Mouse (Mus musculus) 3134 (cell line): Measurements from ENCODE around the gene Them5.
A peak's percentile ranks its signal among the peaks of the same experiment; 100 is the strongest.

Experiments used
- DNase-seq: peaks from one replicate; pipeline ENCODE4 v3.0.0-alpha.2; 2011; ENCODE audit warnings: low spot score; ENCODE audit not compliant: insufficient read length; ENCODE audit errors: extremely low read depth

Them5 gene

GRCm38 (mm10) chr3:94341959-94342422 lies at the start of gene Them5:
Them5 (plus strand) TSS chr3:94342099.
- no peak for DNase-seq

GRCm38 (mm10) chr3:94305457-94305856 lies 36.4 kb upstream of the Them5 start:
- DNase-seq: no peak

- DNase-seq: no peak
Measured at GRCm38 (mm10) chr3:94306975-94307374, 34.9 kb upstream of the Them5 start.

DNA sequence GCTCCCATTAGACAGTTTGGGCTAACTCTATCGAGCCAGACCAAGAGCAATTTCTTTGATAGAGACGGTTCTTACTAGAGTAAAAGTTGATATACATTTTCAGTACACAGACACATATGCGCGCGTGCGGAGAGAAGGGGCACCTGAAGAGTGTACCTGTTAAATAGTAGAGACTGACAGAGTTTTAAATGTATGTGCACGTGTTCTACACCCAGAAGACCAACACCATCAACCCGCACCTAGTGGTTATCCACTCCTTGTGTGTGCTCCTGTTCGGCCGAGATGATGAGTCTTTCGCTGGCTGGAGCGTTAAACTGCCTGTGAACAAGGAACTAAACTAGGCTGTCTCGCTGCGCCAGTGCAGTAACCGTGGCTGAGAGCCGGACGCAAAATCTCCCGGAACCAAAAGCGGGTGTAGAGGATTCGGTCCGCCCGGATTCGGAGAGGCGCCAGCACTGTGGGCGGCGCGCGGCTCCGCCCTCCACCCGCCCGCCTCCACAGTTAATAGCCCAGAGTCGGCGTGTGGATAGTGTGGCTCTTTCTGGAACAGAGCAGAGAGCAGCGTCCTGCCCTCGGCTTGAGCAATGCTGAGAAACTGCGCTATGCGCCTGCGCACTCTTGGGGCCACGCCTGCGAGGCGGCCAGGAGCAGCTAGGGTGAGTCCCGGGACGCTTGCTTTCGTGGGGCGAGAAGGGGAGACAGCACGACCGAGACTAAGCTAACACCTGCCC lies 32.1 kb upstream of the Them5 start, which contains the start of gene Them4:
Them4 (plus strand) TSS at position 457 of the 731 bp plus-strand sequence.
- DNase-seq: peak; percentile 98

GRCm38 (mm10) chr3:94310491-94310890 lies 31.4 kb upstream of the Them5 start:
- no peak for DNase-seq

DNA sequence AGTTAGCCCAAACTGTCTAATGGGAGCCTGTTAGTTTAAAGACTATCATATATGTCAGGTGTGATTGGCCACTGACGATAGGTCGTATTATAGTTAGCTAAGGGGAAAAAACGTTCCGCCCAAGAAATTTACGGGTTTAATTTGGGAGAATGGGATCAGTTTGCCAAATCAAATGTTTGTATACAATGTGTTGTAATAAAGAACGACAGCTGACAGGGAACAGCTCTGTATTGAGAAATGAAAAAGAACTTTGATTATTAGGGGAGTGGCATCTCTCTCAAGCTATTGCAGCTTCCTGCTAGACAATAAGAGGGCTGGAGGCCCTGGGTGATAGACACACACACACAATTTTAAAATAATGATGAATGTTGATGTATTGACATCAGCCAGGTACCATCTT lies 31.0 kb upstream of the Them5 start:
- no peak for DNase-seq

DNA sequence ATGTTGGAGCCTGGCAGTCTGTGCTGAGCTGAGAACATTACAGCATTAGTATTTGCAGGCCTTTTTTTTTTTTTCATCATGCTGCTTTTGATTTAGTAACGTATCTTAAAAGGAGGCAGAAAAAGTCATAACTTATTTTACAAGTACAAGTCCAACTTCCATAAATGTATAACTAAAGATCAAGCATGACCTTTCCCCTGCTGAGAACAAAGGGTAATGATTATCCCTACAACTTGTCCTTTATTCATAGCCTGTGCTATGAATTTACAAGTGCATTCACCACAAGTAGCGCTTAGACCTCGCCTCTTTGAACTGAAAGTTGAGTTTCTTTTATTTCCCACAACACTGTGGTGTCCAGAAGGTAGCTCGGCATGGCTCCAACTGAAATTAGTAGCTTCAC lies 30.5 kb upstream of the Them5 start:
- no peak for DNase-seq

DNA sequence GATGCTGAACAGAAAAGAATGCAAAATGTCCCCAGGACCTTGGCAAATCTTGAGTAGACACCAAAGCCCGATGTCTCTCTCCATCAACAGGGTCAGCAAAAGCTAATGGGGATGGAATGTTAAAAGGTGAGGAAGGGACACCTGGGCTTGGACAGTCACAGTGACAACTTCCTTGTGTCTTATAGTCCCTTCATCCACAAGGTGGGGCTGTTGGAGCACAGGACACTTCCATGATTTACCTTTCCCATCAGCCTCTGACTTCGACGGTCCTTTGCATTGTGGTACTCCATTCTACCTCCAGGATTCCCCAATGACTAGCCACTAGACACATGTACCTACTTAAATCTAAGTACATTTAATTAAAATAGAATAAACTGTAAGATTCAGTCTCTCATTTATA lies 13.2 kb upstream of the Them5 start:
- no peak for DNase-seq

DNA sequence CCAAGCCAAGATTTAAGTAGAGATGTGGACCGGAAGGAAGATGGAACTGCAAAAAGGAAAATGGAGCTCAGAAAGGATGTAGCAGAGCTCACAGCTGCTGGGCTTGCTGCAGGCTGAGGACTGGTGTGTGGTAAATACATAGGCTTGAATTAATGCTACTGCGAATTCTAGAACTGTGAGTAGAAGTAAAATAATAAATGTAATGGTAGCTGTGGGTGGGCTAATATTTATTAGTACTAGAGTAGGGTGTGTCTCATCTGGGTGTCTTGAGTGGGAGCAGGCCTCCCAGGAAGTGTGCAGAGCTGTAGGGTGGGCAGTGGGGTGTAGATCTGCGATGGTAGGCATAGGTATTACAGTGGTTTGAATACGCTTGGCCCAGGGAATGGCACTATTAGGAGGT lies 7.5 kb upstream of the Them5 start:
- DNase-seq: no peak

- no peak for DNase-seq
Measured at GRCm38 (mm10) chr3:94338522-94338921, 3.4 kb upstream of the Them5 start.

DNA sequence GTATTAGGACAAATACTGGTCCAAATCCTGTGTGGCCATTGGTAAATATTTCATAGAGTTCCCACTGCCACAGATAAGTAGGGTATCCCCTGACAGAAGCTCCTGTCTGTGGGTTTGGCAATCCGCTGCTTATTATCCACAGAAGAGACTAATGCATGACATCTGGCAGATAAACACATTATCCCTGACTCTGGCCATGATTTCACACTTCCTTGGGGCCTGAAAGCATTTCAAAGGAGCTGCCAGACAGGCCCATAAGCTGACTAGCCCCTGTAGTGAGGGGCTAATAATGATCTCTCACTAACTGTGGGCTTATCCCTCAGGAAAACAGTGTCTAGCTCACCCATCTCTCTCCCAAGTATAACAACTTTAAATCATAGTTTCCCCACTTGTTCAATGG lies 653 bp downstream of the Them5 start:
- DNase-seq: no peak

- no peak for DNase-seq
Measured at GRCm38 (mm10) chr3:94344182-94344581, 2.3 kb downstream of the Them5 start.

DNA sequence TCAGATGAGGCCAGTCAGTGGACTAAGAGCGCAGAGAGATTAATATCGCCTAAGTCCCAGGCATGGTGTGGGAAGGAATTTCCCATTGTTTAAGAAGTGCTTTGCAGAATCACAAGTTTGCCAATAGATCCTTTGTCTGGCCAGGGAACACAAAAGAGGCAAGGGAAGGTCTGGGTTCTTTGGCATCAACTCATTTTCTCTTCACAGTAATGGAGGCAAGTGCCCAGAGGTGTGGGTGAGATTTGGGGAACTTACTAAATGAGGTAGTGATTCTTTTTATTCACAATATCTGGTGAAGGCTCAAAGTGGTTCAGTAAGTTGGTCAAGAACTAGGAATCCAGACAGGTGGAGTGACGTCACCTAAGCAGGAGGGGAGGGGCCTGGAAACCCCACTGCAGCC lies 3.0 kb downstream of the Them5 start:
- no peak for DNase-seq

DNA sequence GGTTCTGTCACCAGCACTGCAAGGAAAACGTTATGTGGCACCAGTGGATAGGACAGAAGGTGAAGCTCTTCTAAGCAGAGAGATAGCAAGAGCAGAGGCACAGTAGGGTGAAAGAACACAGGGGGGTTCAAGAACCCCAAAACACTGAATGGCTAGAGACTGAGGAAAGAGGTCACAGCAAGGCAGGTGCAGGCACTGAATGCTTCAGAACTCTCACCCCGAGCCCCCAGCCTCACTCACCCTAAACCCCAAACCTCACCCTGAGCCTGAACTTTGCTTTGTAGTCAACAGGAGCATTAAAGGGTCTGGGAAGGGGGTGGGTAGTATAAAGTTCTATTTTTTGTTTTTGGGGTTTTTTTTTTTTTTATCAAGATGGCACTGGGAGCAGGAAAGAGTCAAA lies 6.2 kb downstream of the Them5 start:
- DNase-seq: no peak

DNA sequence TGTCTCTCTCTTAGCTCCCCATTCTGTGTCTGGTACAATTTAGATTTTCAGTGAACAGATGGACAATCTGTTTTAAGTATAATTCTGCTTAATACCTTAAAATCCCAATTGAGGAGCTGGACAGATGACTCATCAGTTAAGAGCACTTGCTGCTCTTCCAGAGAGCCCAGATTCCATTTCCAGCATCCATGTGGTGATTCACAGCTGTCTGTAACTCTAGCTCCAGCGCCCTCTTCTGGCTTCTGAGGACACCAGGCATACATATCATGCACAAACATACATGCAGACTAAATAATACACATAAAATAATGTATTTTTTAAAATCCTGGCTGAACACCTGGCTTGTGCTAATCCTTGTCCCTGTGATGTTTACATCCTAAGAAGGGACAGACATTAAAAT lies 18.9 kb downstream of the Them5 start:
- peak; percentile 47 for DNase-seq

GRCm38 (mm10) chr3:94362138-94362537 lies 20.2 kb downstream of the Them5 start, which contains the start of gene C2cd4d:
C2cd4d (plus strand) TSS chr3:94362438.
- no peak for DNase-seq

GRCm38 (mm10) chr3:94363291-94364153 lies 21.6 kb downstream of the Them5 start:
- no peak for DNase-seq

DNA sequence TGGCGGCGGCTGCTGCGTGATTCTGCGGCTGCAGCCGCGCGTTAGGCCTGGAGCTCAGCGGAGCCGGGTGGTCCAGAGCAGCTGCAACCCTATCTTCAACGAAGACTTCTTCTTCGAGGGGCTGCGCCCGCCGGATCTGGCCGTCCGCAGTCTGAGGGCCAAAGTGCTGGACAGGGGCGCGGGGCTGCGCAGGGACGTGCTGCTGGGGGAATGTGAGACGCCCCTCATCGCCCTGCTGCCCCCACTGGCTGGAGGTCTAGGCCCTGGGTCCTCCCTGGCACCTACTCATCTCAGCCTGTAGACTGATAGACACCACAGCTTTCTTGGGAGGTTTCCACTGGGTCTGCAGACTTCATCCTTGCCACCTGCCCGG lies 22.2 kb downstream of the Them5 start:
- DNase-seq: no peak

GRCm38 (mm10) chr3:94366761-94367160 lies 24.9 kb downstream of the Them5 start:
- DNase-seq: peak; percentile 36

DNA sequence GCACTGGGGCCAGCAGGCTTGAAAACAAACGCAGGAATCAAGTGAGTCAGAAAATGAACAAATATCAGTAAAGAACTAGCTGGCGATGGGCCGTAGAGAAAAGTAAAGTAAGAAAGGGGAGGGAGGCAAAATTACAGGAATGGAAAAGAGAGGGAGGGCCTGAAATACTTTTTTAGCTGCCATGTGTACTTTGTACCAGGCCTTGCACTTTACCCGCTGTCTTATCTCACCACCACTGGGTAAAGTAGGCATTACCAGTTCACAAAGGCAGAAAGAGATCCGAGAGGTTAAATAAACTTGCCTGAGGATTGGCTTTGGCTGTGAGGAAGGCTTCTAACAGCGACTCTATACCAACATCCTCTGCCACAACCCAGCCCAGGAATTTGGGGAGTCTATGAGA lies 25.6 kb downstream of the Them5 start:
- DNase-seq: no peak

DNA sequence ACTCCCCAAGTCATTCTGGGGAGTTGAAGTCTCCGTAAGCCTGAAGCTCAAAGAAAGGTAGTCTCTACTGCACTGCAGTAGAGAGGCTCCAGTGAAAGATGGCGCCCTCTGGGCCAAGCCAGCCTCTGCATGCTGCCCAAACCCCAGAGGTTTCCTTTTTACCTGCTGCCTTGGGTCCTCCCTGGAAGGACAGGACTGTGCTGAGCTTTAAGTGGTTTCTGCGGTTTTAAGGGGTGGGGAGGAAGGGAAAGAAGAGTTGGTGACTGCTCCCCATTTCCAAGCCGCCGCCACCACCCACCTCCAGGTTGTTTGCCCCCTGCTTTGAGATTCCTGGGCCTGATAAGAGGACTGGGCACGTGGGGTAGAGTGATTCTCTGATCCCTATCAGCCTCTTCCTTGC lies 26.7 kb downstream of the Them5 start:
- DNase-seq: no peak

- DNase-seq: no peak
Measured at GRCm38 (mm10) chr3:94369709-94370108, 27.8 kb downstream of the Them5 start.
